ENCODE assay signal across 8 mouse cellular contexts in the genomic region with DNA sequence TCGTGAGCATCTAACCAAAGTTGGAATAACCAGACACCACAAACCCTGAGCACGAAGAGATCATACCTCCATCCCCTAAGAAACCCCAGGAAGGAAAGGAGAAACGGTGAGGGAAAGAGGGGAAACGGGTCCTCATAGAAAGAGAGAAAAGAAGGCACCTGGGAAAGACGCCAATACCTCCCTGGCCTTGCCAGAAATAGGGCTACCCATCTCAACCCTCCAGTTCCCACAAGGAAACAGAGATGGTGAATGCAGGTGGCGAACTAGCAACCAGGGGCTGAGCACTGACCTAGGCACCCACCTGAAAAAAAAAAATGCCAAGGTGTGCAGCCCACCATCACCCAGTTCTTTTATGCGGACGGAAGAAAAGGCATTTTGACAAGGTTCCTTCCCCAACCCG. TPM values are rescaled to one million over a fixed set of nuclear protein-coding genes. Genes with fewer than 3 reads are reported as not detected.
DNase-seq lines count a peak whose midpoint lies in the region; ATAC-seq and TF ChIP-seq lines count a peak whose summit lies in the region.

No protein-coding gene starts in this region.

- peak overlapping the region; percentile 96 for H3K4me3 ChIP-seq in spleen, adult 2 months (ENCODE audit: extremely low read depth, insufficient read depth, insufficient read length)
- H3K4me3 ChIP-seq in limb, embryonic 14.5 days (replicated peaks; ENCODE audit: low read length): peak overlapping the region; percentile 86
- H3K4me3 ChIP-seq in stomach, embryonic 16.5 days (replicated peaks; ENCODE audit: low read length): peak overlapping the region; percentile 93

- peak overlapping the region; percentile 88 for H3K4me2 ChIP-seq in limb, embryonic 14.5 days (replicated peaks; ENCODE audit: low read depth, low read length, severe bottlenecking)
- H3K4me2 ChIP-seq in stomach, embryonic 16.5 days (ENCODE audit: low read depth, low read length): peak overlapping the region; percentile 60

- no peak for ATAC-seq in limb, embryonic 14.5 days (ENCODE audit: low FRiP score, low read depth)
- ATAC-seq in stomach, embryonic 16.5 days (ENCODE audit: insufficient read depth, low FRiP score): no peak

- no peak for TF ChIP-seq CTCF in spleen, adult 2 months (IDR thresholded peaks at IDR 0.05; ENCODE audit: extremely low read depth, insufficient read depth, insufficient read length, insufficient replicate concordance)

- 32% methylated on average over 9 of the region's 9 CpGs for WGBS in spleen, adult 2 months
- 38% methylated on average over 9 of the region's 9 CpGs for WGBS in limb, embryonic 14.5 days
- WGBS in stomach, embryonic 16.5 days: 33% methylated on average over 9 of the region's 9 CpGs

- TF ChIP-seq POLR2A in spleen, adult 2 months (IDR thresholded peaks at IDR 0.05; ENCODE audit: low read depth, low read length): no peak
- no peak for TF ChIP-seq POLR2A in limb, embryonic 14.5 days (IDR thresholded peaks at IDR 0.05; ENCODE audit: borderline replicate concordance, extremely low read depth, insufficient read depth, insufficient read length)

- no peaks in the 10 kb centered on the region for H3K27me3 ChIP-seq in spleen, adult 2 months (ENCODE audit: control insufficient read depth, insufficient read depth, low read length)
- peaks cover 12% of the 10 kb centered on the region; the same call in 1 of the 2 replicates for H3K27me3 ChIP-seq in limb, embryonic 14.5 days (ENCODE audit: control insufficient read depth, insufficient read depth, low read length)
- H3K27me3 ChIP-seq in stomach, embryonic 16.5 days (ENCODE audit: control insufficient read depth, insufficient read depth, low read length): no peaks in the 10 kb centered on the region

- H3K36me3 ChIP-seq in spleen, adult 2 months (ENCODE audit: control insufficient read depth, insufficient read depth, low read length): no peaks in the 10 kb centered on the region
- no peaks in the 10 kb centered on the region for H3K36me3 ChIP-seq in limb, embryonic 14.5 days (ENCODE audit: control insufficient read depth, insufficient read depth, low read length)
- H3K36me3 ChIP-seq in stomach, embryonic 16.5 days (ENCODE audit: control insufficient read depth, insufficient read depth, low read length): no peaks in the 10 kb centered on the region

- no peak overlapping the region for H3K27ac ChIP-seq in spleen, adult 2 months (ENCODE audit: insufficient read depth, low read length)
- no peak overlapping the region for H3K27ac ChIP-seq in limb, embryonic 14.5 days (replicated peaks; ENCODE audit: low read depth, low read length)
- H3K27ac ChIP-seq in stomach, embryonic 16.5 days (ENCODE audit: low read length): no peak overlapping the region

- peaks cover 3% of the 10 kb centered on the region for H3K4me1 ChIP-seq in spleen, adult 2 months (ENCODE audit: control insufficient read depth, insufficient read depth, insufficient read length)
- no peaks in the 10 kb centered on the region for H3K4me1 ChIP-seq in limb, embryonic 14.5 days (ENCODE audit: control insufficient read depth, insufficient read depth, low read length)
- H3K4me1 ChIP-seq in stomach, embryonic 16.5 days (ENCODE audit: control insufficient read depth, insufficient read depth, low read length): peaks cover 5% of the 10 kb centered on the region; the same call in 1 of the 2 replicates

- peak overlapping the region; percentile 77; the same call in 1 of the 2 replicates for H3K9ac ChIP-seq in limb, embryonic 14.5 days (ENCODE audit: low read depth, low read length, severe bottlenecking)
- H3K9ac ChIP-seq in stomach, embryonic 16.5 days (ENCODE audit: low read length): peak overlapping the region; percentile 88

- DNase-seq in cerebellum, postnatal 14 days: peak; percentile 57 to 59
- DNase-seq in cerebellum, adult 9-11 months: no peak
- no peak for DNase-seq in spleen, adult 2 months (ENCODE audit: low read depth in 1 of 2, low spot score in 2 of 2)
- no peak for DNase-seq in spleen, postnatal 36 days (ENCODE audit: low spot score in 2 of 2)
- no peak for DNase-seq in limb, embryonic 14.5 days (ENCODE audit: low spot score)
- no peak for DNase-seq in retina, embryonic 14.5 days (ENCODE audit: low spot score)
- DNase-seq in adrenal gland, postnatal 10 days: no peak

- H3K9me3 ChIP-seq in limb, embryonic 14.5 days (ENCODE audit: control insufficient read depth, low read length): no peaks in the 10 kb centered on the region
- H3K9me3 ChIP-seq in stomach, embryonic 16.5 days (replicated peaks; ENCODE audit: control insufficient read depth, low read length): no peaks in the 10 kb centered on the region

RNA-seq across cellular contexts. Expression of a gene that starts 1.4 kb away (rescaled TPM):
- 41.6 and 50.9 TPM in 2 replicates for polyA plus RNA-seq in spleen, adult 2 months (2012; rRNA removed)
- polyA plus RNA-seq in limb, embryonic 14.5 days (2012; rRNA removed): 7.3 and 10.9 TPM in 2 replicates
- polyA plus RNA-seq in limb, embryonic 14.5 days (2014; fragmentation: Nextera tagmentation; extraction: Ambion mirVana): 7.2 and 7.4 TPM in 2 replicates
- 7.1 and 7.6 TPM in 2 replicates for polyA plus RNA-seq in stomach, embryonic 16.5 days (2015; fragmentation: Nextera tagmentation; extraction: Ambion mirVana)
- total RNA-seq in adrenal gland, postnatal 10 days (2021): 10 to 100 TPM; 12.9 to 13.4 TPM

RNA-seq across cellular contexts. Expression of a gene that starts 22.9 kb away (rescaled TPM):
- 0.22 and 0.28 TPM in 2 replicates for polyA plus RNA-seq in spleen, adult 2 months (2012; rRNA removed)
- 4.9 and 5.1 TPM in 2 replicates for polyA plus RNA-seq in limb, embryonic 14.5 days (2012; rRNA removed)
- 2.3 and 2.5 TPM in 2 replicates for polyA plus RNA-seq in limb, embryonic 14.5 days (2014; fragmentation: Nextera tagmentation; extraction: Ambion mirVana)
- polyA plus RNA-seq in stomach, embryonic 16.5 days (2015; fragmentation: Nextera tagmentation; extraction: Ambion mirVana): 5.8 and 5.9 TPM in 2 replicates
- total RNA-seq in adrenal gland, postnatal 10 days (2021): 1 to 10 TPM; 1.5 to 2.0 TPM

Comparison
In these comparisons a context has a peak if more than half of its experiments do, and no peak if none do; other contexts are left out.
1. DNase-seq: peak in cerebellum, postnatal 14 days (2 of 2); none in cerebellum, adult 9-11 months (single experiment), spleen, adult 2 months (0 of 2), spleen, postnatal 36 days (0 of 2), limb, embryonic 14.5 days (single experiment), retina, embryonic 14.5 days (single experiment) and adrenal gland, postnatal 10 days (single experiment).
2. Peak in every context shown above with its lines, with median percentiles within 50 percentile points of each other: H3K4me3 ChIP-seq.